Mouse (Mus musculus) E14TG2a.4 (cell line): ENCODE data around the gene Zc3h7a.

Experiments
- H3K27me3 ChIP-seq: 2 replicates; pipeline ENCODE4 v1.6.1; 2014; ENCODE audit warnings: low read length, control low read depth; ENCODE audit not compliant: insufficient read depth
- H3K36me3 ChIP-seq: 2 replicates; pipeline ENCODE4 v1.6.1; 2014; ENCODE audit warnings: low read length, control low read depth; ENCODE audit not compliant: insufficient read depth
- H3K4me1 ChIP-seq: replicated peaks from 2 replicates; pipeline ENCODE4 v1.6.1; 2014; ENCODE audit warnings: low read depth, low read length, control low read depth
- H3K4me3 ChIP-seq: replicated peaks from 2 replicates; pipeline ENCODE4 v1.5.1; 2014; ENCODE audit warnings: mild to moderate bottlenecking, low read length
- H3K9me3 ChIP-seq: 2 replicates; pipeline ENCODE4 v1.6.1; 2014; ENCODE audit warnings: low read length, control low read depth
- CTCF ChIP-seq: conservative IDR thresholded peaks from 2 replicates; pipeline ENCODE4 v1.5.1; 2014; ENCODE audit warnings: low read length
- NANOG ChIP-seq: IDR thresholded peaks from 2 replicates; pipeline ENCODE4 v1.6.1; 2014; ENCODE audit warnings: borderline replicate concordance, low read length, mixed read lengths
- POU5F1 ChIP-seq: IDR thresholded peaks from 2 replicates; pipeline ENCODE4 v1.6.1; 2014; ENCODE audit warnings: low read length, borderline replicate concordance

Gene Zc3h7a

GRCm38 (mm10) chr16:11090836-11091570, 85.2 kb downstream of the Zc3h7a start:
- Histone ChIP-seq H3K9me3 (no peaks in the 10 kb centered on the region), H3K4me3 (no peak overlapping the region), H3K36me3 (peaks cover 67% of the 10 kb centered on the region), H3K4me1 (no peaks in the 10 kb centered on the region), H3K27me3 (no peaks in the 10 kb centered on the region)
- no peak for TF ChIP-seq NANOG
- TF ChIP-seq POU5F1 = no peak
- TF ChIP-seq CTCF = no peak

DNA sequence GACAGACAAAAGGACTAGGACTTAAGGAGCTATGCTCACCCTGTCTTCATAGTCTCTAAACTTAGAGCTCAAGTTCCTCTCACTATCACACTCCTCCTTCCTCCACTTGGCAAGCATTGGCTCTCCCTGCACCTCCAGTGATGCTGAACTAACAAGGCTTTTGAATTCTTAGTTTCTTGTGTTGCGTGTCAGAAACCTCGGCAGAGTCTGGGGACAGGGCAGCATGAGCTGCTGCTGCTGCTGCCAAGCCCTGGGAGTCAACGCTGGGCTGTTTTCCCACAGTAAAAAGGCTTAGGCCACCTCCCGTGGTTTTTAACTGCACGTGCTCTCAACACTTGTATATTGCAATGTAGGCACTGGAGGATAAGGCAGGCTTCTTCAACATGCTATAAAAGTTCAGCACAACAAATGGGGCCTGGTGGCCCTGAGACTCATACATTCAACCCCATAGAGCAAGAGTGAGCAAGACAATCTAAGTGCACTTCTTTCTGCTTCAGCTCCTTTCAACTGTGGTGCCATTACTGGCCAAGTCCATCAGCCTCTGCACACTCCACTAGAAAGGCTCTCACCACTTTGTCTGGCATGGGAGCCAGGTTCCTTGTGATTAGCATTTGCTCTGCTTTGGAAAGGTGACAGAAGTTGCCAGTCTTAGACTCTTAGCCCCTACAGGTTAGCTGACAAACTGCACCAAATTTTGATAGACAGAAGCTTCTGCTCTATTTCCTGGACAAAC, 89.2 kb downstream of the Zc3h7a start:
- no peaks in the 10 kb centered on the region for H3K27me3 ChIP-seq
- TF ChIP-seq NANOG (no peak), POU5F1 (no peak), CTCF (no peak)
- no peaks in the 10 kb centered on the region for H3K9me3 ChIP-seq
- peaks cover 78% of the 10 kb centered on the region for H3K36me3 ChIP-seq
- H3K4me1 ChIP-seq = no peaks in the 10 kb centered on the region
- H3K4me3 ChIP-seq = no peak overlapping the region
